Mouse (Mus musculus) frontal cortex, postnatal 36 days (tissue): ENCODE results near the gene Defb5.
"Not testable (repeated sequence)": the region's sequence is repeated elsewhere in the genome, so short reads cannot be mapped to it uniquely, and the experiment has no call there.

Source experiments
- DNase-seq, 2 experiments: peaks; one replicate each; pipeline ENCODE4 v3.0.0; 2022; ENCODE audit warnings: low spot score in 2 of 2

Gene Defb5

GRCm38 (mm10) chr8:19247280-19247679 is at the start of gene Defb5:
Gene Defb5, plus strand, starts transcription at chr8:19247580.
- no peak for DNase-seq

- no peak for DNase-seq
Observed at GRCm38 (mm10) chr8:19225161-19225560, 22.2 kb upstream of the Defb5 start, which contains the start of gene Defb6. Gene Defb6, plus strand, starts transcription at chr8:19225478.

DNA sequence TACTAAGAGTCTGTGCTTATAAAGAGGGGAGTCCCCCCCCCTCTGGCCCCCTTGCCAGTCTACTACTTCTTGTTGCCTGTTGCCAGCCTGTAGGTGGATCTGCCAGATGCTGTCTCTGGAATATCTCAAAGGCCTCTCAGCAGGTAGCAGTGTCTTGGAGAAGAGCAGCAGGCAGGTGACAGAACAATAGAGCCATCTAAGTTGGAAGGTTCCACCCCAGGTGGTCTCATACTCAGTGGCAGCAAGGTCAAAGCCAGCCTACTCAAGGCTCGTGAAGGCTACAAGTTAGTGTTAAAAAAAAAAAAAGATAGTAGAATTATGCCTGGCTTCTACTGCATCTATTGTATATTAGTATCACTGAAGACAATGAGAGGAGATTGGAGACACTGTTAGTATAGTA is 9.3 kb upstream of the Defb5 start:
- DNase-seq: no peak

GRCm38 (mm10) chr8:19239616-19240015 is 7.8 kb upstream of the Defb5 start, which contains the start of gene Defb46:
Gene Defb46, plus strand, starts transcription at chr8:19239916.
- DNase-seq: no peak

DNA sequence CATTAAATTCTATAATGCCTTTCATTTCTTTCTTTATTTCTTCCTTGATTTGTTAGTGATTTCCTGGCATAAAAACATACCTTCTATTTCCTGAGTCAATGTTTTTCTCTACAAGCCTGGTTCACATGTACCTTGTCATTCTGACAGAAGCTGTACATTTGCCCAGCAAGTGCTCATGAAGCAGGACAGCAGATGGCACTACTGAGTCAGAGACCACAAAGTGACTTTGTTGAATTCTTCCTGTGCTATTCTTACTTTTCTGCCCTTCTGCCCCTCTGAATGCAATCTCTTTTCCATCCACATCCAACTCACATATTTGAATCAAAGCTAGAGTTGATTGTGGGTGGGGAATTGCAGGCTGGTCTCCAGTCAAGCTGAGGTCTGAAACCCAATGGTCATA is 10.8 kb downstream of the Defb5 start:
- no peak for DNase-seq

- DNase-seq: no peak
Observed at GRCm38 (mm10) chr8:19259667-19260066, 12.3 kb downstream of the Defb5 start.

DNA sequence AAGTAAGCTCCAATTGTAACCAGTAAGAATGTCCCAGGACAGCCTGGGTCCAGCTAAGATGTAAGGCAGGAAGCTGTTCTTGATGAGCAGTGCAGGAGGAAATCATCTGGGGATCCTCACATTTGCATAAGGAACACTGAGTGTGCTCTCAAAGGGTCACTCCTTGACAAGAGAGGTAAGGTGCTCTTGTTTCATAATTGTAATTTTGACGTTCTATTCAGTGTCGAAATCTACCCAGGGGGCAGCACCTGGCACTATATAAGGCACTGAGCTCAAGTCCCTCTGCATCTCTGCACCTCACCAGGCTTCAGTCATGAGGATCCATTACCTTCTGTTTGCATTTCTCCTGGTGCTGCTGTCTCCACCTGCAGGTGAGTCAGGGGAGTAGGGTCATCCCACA is 45.7 kb downstream of the Defb5 start, which contains the start of gene Defb3:
Gene Defb3 (plus strand): TSS at position 301 of the 400 bp plus-strand sequence.
- not testable (repeated sequence) for DNase-seq

DNA sequence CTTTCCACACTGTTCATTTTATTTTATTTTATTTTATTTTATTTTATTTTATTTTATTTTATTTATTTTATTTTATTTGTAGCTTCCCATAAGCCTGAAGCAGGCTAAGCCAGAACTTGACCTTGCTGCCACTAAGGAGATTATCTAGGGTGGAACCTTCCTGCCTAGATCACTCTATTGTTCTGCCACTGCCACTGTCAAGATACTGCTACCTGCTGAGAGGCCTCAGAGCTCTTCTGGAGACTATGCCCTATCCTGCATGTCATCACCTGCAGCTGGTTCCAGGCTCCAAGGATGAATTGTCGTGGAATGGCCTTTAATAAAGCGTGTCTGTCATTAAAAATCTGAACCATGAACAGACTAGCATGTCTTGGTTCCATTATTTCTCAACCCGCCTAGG is 51.0 kb downstream of the Defb5 start:
- not testable (repeated sequence) for DNase-seq
